Comparison of ENCODE assay signal across 8 mouse cellular contexts in the genomic region with DNA sequence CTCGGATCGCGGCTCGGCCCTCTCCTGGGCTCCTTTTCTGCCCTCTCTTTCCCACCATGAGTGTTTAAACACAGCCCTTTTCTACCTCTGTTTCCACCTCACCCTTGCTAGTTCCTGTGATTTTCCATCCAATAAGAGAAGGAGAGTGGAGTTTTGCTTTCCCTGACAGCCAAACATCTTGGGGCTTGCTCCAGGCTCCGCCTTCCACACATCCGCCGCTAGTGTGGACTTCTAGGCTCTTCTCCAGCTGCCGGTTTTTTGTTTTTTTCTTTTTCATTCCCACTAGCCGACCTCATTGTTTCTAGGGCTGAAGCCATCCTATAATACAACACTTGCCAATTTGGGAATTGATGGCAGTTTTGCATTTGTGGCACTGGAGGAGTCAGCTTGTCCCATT. TPM values are rescaled to one million over a fixed set of nuclear protein-coding genes. Genes with fewer than 3 reads are reported as not detected.
A peak's percentile ranks its signal among the peaks of the same experiment; 100 is the strongest.
DNase-seq lines count a peak whose midpoint lies in the region; ATAC-seq lines count a peak whose summit lies in the region.

No protein-coding gene starts in this region.

- H3K4me3 ChIP-seq in embryonic facial prominence, embryonic 13.5 days = peak overlapping the region; percentile 36
- no peak overlapping the region; the same call in 1 of the 2 replicates for H3K4me3 ChIP-seq in limb, embryonic 11.5 days (ENCODE audit: low read depth, low read length)
- H3K4me3 ChIP-seq in midbrain, embryonic 12.5 days = peak overlapping the region; percentile 24

- peak overlapping the region; percentile 67 for H3K9ac ChIP-seq in embryonic facial prominence, embryonic 13.5 days
- peak overlapping the region; percentile 8 for H3K9ac ChIP-seq in limb, embryonic 11.5 days (ENCODE audit: low read length)
- peak overlapping the region; percentile 43 for H3K9ac ChIP-seq in midbrain, embryonic 12.5 days (replicated peaks)

- H3K27me3 ChIP-seq in embryonic facial prominence, embryonic 13.5 days = no peaks in the 10 kb centered on the region
- H3K27me3 ChIP-seq in limb, embryonic 11.5 days (ENCODE audit: control insufficient read depth, insufficient read depth, low read length) = no peaks in the 10 kb centered on the region
- H3K27me3 ChIP-seq in midbrain, embryonic 12.5 days = no peaks in the 10 kb centered on the region

- H3K4me1 ChIP-seq in embryonic facial prominence, embryonic 13.5 days = peaks cover 34% of the 10 kb centered on the region
- H3K4me1 ChIP-seq in limb, embryonic 11.5 days (ENCODE audit: control insufficient read depth, insufficient read depth, low read length) = peaks cover 18% of the 10 kb centered on the region
- H3K4me1 ChIP-seq in midbrain, embryonic 12.5 days = peaks cover 44% of the 10 kb centered on the region

- H3K4me2 ChIP-seq in embryonic facial prominence, embryonic 13.5 days = peak overlapping the region; percentile 63
- H3K4me2 ChIP-seq in limb, embryonic 11.5 days (ENCODE audit: low read depth, severe bottlenecking) = peak overlapping the region; percentile 36
- H3K4me2 ChIP-seq in midbrain, embryonic 12.5 days (replicated peaks) = peak overlapping the region; percentile 50

- peak; percentile 52 for DNase-seq in urinary bladder, postnatal 25 days (ENCODE audit: low spot score)
- no peak for DNase-seq in urinary bladder, postnatal 10 days (ENCODE audit: low spot score)
- DNase-seq in heart, adult 18-20 months = peak; percentile 87 to 92
- DNase-seq in kidney, adult 18-20 months = peak; percentile 78
- DNase-seq in limb, embryonic 11.5 days (ENCODE audit: low spot score) = peak; percentile 67
- peak; percentile 57 for DNase-seq in spleen, adult 12 weeks (ENCODE audit: low spot score)

- peak; percentile 72; the same call in 1 of the 2 replicates for ATAC-seq in embryonic facial prominence, embryonic 13.5 days (ENCODE audit: insufficient number of reproducible peaks, insufficient read depth, low FRiP score, low TSS enrichment, low read depth)
- ATAC-seq in limb, embryonic 11.5 days (ENCODE audit: insufficient number of reproducible peaks, low FRiP score, low TSS enrichment, low read depth) = peak; percentile 45; the same call in 1 of the 2 replicates
- peak; percentile 17; the same call in 1 of the 2 replicates for ATAC-seq in midbrain, embryonic 12.5 days (ENCODE audit: low FRiP score, low read depth)

- no peaks in the 10 kb centered on the region for H3K9me3 ChIP-seq in embryonic facial prominence, embryonic 13.5 days
- H3K9me3 ChIP-seq in limb, embryonic 11.5 days (ENCODE audit: control insufficient read depth, low read length) = no peaks in the 10 kb centered on the region
- no peaks in the 10 kb centered on the region for H3K9me3 ChIP-seq in midbrain, embryonic 12.5 days

- 2% methylated on average over 9 of the region's 9 CpGs for WGBS in embryonic facial prominence, embryonic 13.5 days
- WGBS in limb, embryonic 11.5 days = 3% methylated on average over 9 of the region's 9 CpGs
- 0% methylated on average over 9 of the region's 9 CpGs for WGBS in midbrain, embryonic 12.5 days

- H3K36me3 ChIP-seq in embryonic facial prominence, embryonic 13.5 days = no peaks in the 10 kb centered on the region
- H3K36me3 ChIP-seq in limb, embryonic 11.5 days (ENCODE audit: control insufficient read depth, insufficient read depth, low read length) = peaks cover 4% of the 10 kb centered on the region; the same call in 1 of the 2 replicates
- H3K36me3 ChIP-seq in midbrain, embryonic 12.5 days = no peaks in the 10 kb centered on the region

- peak overlapping the region; percentile 99 for H3K27ac ChIP-seq in embryonic facial prominence, embryonic 13.5 days
- peak overlapping the region; percentile 30; the same call in 1 of the 2 replicates for H3K27ac ChIP-seq in limb, embryonic 11.5 days (replicated peaks; ENCODE audit: low read depth, low read length)
- peak overlapping the region; percentile 91 for H3K27ac ChIP-seq in midbrain, embryonic 12.5 days (replicated peaks)

RNA-seq across cellular contexts. Expression of a gene that starts 2.8 kb away (rescaled TPM):
- 36.0 and 42.7 TPM in 2 replicates for polyA plus RNA-seq in embryonic facial prominence, embryonic 13.5 days (2015; fragmentation: Nextera tagmentation; extraction: Ambion mirVana)
- 10 to 100 TPM; 10.1 to 11.4 TPM for total RNA-seq in heart, adult 18-20 months (2021)
- polyA plus RNA-seq in limb, embryonic 11.5 days (2014; fragmentation: Nextera tagmentation; extraction: Ambion mirVana) = 44.1 and 46.9 TPM in 2 replicates
- 36.3 and 36.7 TPM in 2 replicates for polyA plus RNA-seq in midbrain, embryonic 12.5 days (2016; fragmentation: Nextera tagmentation; extraction: Ambion mirVana)

RNA-seq across cellular contexts. Expression of a gene that starts 34.4 kb away (rescaled TPM):
- polyA plus RNA-seq in embryonic facial prominence, embryonic 13.5 days (2015; fragmentation: Nextera tagmentation; extraction: Ambion mirVana) = 2,801 and 3,318 TPM in 2 replicates
- 100 to 1,000 TPM; 363 to 405 TPM for total RNA-seq in heart, adult 18-20 months (2021)
- polyA plus RNA-seq in limb, embryonic 11.5 days (2014; fragmentation: Nextera tagmentation; extraction: Ambion mirVana) = 3,717 and 3,908 TPM in 2 replicates
- 3,369 and 3,552 TPM in 2 replicates for polyA plus RNA-seq in midbrain, embryonic 12.5 days (2016; fragmentation: Nextera tagmentation; extraction: Ambion mirVana)

RNA-seq across cellular contexts. Expression of a gene that starts 44.8 kb away (rescaled TPM):
- polyA plus RNA-seq in embryonic facial prominence, embryonic 13.5 days (2015; fragmentation: Nextera tagmentation; extraction: Ambion mirVana) = 0.11 and 0.48 TPM in 2 replicates
- total RNA-seq in heart, adult 18-20 months (2021) = not detected
- polyA plus RNA-seq in limb, embryonic 11.5 days (2014; fragmentation: Nextera tagmentation; extraction: Ambion mirVana) = 0.08 TPM in 1 of 2 replicates, not detected in the other
- not detected in 2 replicates for polyA plus RNA-seq in midbrain, embryonic 12.5 days (2016; fragmentation: Nextera tagmentation; extraction: Ambion mirVana)

RNA-seq across cellular contexts. Expression of a gene that starts 56.0 kb away (rescaled TPM):
- polyA plus RNA-seq in embryonic facial prominence, embryonic 13.5 days (2015; fragmentation: Nextera tagmentation; extraction: Ambion mirVana) = 98.7 and 109 TPM in 2 replicates
- total RNA-seq in heart, adult 18-20 months (2021) = 10 to 100 TPM; 12.2 to 12.4 TPM
- 120 and 137 TPM in 2 replicates for polyA plus RNA-seq in limb, embryonic 11.5 days (2014; fragmentation: Nextera tagmentation; extraction: Ambion mirVana)
- polyA plus RNA-seq in midbrain, embryonic 12.5 days (2016; fragmentation: Nextera tagmentation; extraction: Ambion mirVana) = 94.0 and 98.4 TPM in 2 replicates

Comparison
In these comparisons a context has a peak if more than half of its experiments do, and no peak if none do; other contexts are left out.
1. ATAC-seq: peak in every context shown above with its lines; median percentile 72 in embryonic facial prominence, embryonic 13.5 days; 45 in limb, embryonic 11.5 days; 17 in midbrain, embryonic 12.5 days.
2. H3K27ac ChIP-seq: peak in every context shown above with its lines; median percentile 99 in embryonic facial prominence, embryonic 13.5 days; 91 in midbrain, embryonic 12.5 days; 30 in limb, embryonic 11.5 days.
3. H3K9ac ChIP-seq: peak in every context shown above with its lines; median percentile 67 in embryonic facial prominence, embryonic 13.5 days; 43 in midbrain, embryonic 12.5 days; 8 in limb, embryonic 11.5 days.